Mouse (Mus musculus) limb, embryonic 13.5 days (tissue): ENCODE data around the gene Arsb. TPM values are rescaled to one million over a fixed set of nuclear protein-coding genes. Genes with fewer than 3 reads are reported as not detected.
"Not testable (repeated sequence)": the region's sequence is repeated elsewhere in the genome, so short reads cannot be mapped to it uniquely, and the experiment has no call there.

Experiments
- ATAC-seq: fragments of 200-750 bp; cut with Nextera tagmentation; 2 replicates; pipeline ENCODE4 v1.8.0; 2017; ENCODE audit warnings: low read depth, moderate number of reproducible peaks, moderate TSS enrichment; ENCODE audit not compliant: low FRiP score
- H3K27ac ChIP-seq: fragments of 300-500 bp; sonication (generic); 2 replicates; pipeline ENCODE4 v1.5.1; 2015; ENCODE audit warnings: inconsistent platforms, mild to moderate bottlenecking, moderate library complexity
- H3K27me3 ChIP-seq: fragments of 300-500 bp; sonication (generic); 2 replicates; pipeline ENCODE4 v1.6.1; 2015; ENCODE audit warnings: mild to moderate bottlenecking, inconsistent platforms
- H3K36me3 ChIP-seq: fragments of 300-500 bp; sonication (generic); 2 replicates; pipeline ENCODE4 v1.6.1; 2015; ENCODE audit warnings: inconsistent platforms, mild to moderate bottlenecking, moderate library complexity
- H3K4me1 ChIP-seq: fragments of 300-500 bp; sonication (generic); 2 replicates; pipeline ENCODE4 v1.6.1; 2015; ENCODE audit warnings: inconsistent platforms
- H3K4me2 ChIP-seq: fragments of 300-500 bp; sonication (generic); replicated peaks from 2 replicates; pipeline ENCODE4 v1.6.1; 2015; ENCODE audit warnings: inconsistent platforms, mild to moderate bottlenecking, moderate library complexity
- H3K4me3 ChIP-seq: fragments of 300-500 bp; sonication (generic); 2 replicates; pipeline ENCODE4 v1.5.1; 2015; ENCODE audit warnings: moderate library complexity, mild to moderate bottlenecking, inconsistent platforms
- H3K9ac ChIP-seq: fragments of 300-500 bp; sonication (generic); 2 replicates; pipeline ENCODE4 v1.6.1; 2015; ENCODE audit warnings: mild to moderate bottlenecking, inconsistent platforms
- H3K9me3 ChIP-seq: fragments of 300-500 bp; sonication (generic); 2 replicates; pipeline ENCODE4 v1.6.1; 2016; ENCODE audit warnings: inconsistent platforms
- WGBS: fragments of 180-500 bp; shearing (Covaris S2); methylation state at CpG from one replicate; pipeline ENCODE4 v1.1.7; 2015; 5-methylcytosine and 5-hydroxymethylcytosine counted together
- microRNA-seq: library from miRNA; unstranded; fragments of <30 nt; microRNA quantifications from one replicate; pipeline ENCODE4, GENCODE M21; 2016
- polyA plus RNA-seq: library from polyadenylated mRNA; unstranded; fragments of >200 nt; fragmentation: Nextera tagmentation; extraction: Ambion mirVana; gene quantifications from 2 replicates; pipeline ENCODE4 v1.2.1, GENCODE M21; 2015

The Arsb gene
- polyA plus RNA-seq, 1 experiment from 2014 or later, result 13.7 TPM

DNA sequence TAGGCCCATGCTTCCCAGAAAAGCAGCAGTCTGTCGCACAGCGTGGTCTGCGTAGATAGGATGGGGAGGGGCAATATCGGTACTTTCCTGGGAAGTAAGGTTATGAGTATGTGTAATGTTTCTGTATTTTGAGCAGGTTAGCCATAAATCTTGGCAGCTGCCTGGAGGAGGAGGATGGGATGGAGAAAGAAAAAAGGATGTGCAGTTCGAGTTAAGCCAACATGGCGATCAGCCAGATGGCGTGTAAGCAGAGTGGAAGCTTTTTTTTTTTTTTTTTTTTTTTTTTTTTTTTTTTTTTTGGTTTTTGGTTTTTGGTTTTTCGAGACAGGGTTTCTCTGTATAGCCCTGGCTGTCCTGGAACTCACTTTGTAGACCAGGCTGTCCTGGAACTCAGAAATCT lies 214.3 kb downstream of the Arsb start:
- not testable (repeated sequence) for H3K27me3 ChIP-seq, H3K36me3 ChIP-seq, ATAC-seq, H3K9ac ChIP-seq, H3K27ac ChIP-seq, H3K9me3 ChIP-seq, H3K4me3 ChIP-seq, H3K4me2 ChIP-seq
- 92% methylated on average over 7 of the region's 8 CpGs for WGBS
- peaks cover 19% of the 10 kb centered on the region for H3K4me1 ChIP-seq

DNA sequence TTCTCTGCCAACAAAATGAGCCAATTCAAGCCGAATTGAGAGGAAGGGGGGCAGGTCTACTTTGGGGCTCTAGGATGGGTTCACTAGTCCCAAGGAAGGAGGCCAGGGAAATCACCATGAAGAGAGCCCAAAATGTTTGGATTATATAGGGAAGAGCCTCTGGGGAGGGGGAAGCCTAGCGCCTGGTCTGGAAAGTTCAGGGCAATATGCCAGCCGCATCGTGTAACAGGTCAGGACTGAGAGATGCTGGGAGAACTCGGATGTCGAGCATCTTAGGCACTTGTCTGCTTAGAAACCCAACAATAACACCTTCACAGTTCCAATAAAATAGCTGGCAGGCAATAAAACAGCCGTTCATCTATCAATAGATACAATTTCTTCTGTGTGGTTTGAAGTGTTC lies 216.2 kb downstream of the Arsb start:
- no peak overlapping the region for H3K9ac ChIP-seq
- no peak overlapping the region for H3K27ac ChIP-seq
- 55% methylated on average over 7 of the region's 7 CpGs for WGBS
- H3K4me1 ChIP-seq, result peaks cover 19% of the 10 kb centered on the region
- H3K4me2 ChIP-seq, result no peak overlapping the region
- no peaks in the 10 kb centered on the region for H3K36me3 ChIP-seq
- H3K9me3 ChIP-seq, result 0 out of 2 replicates have a peak, but pooled peaks cover 9% of the 10 kb centered on the region
- H3K4me3 ChIP-seq, result no peak overlapping the region
- no peak for ATAC-seq
- no peaks in the 10 kb centered on the region for H3K27me3 ChIP-seq

DNA sequence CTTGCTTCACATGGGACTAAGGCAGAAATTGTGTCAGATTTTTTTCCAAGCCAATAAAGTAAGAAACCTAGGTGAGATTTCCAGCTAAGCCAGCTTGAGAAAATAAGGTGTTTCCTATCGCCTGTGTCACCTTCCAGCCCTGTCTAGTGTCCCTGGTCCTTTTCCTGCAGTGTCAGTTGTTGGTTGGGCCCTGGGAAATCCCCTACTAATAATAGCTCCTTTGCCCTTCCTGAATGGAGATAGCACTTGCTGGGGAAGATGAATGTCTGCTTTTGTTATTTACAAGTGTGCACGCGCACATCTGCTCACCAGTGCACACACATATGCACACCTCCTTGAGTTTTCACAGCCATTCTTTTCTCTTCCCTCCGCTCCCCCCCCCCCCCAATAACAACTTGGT lies 217.8 kb downstream of the Arsb start:
- ATAC-seq, result no peak
- Histone ChIP-seq H3K27me3 (no peaks in the 10 kb centered on the region), H3K4me1 (peaks cover 19% of the 10 kb centered on the region), H3K4me3 (no peak overlapping the region), H3K4me2 (no peak overlapping the region), H3K27ac (no peak overlapping the region; the same call in 1 of the 2 replicates), H3K9me3 (0 out of 2 replicates have a peak, but pooled peaks cover 9% of the 10 kb centered on the region), H3K9ac (no peak overlapping the region), H3K36me3 (no peaks in the 10 kb centered on the region)
- 65% methylated on average over 3 of the region's 4 CpGs for WGBS

DNA sequence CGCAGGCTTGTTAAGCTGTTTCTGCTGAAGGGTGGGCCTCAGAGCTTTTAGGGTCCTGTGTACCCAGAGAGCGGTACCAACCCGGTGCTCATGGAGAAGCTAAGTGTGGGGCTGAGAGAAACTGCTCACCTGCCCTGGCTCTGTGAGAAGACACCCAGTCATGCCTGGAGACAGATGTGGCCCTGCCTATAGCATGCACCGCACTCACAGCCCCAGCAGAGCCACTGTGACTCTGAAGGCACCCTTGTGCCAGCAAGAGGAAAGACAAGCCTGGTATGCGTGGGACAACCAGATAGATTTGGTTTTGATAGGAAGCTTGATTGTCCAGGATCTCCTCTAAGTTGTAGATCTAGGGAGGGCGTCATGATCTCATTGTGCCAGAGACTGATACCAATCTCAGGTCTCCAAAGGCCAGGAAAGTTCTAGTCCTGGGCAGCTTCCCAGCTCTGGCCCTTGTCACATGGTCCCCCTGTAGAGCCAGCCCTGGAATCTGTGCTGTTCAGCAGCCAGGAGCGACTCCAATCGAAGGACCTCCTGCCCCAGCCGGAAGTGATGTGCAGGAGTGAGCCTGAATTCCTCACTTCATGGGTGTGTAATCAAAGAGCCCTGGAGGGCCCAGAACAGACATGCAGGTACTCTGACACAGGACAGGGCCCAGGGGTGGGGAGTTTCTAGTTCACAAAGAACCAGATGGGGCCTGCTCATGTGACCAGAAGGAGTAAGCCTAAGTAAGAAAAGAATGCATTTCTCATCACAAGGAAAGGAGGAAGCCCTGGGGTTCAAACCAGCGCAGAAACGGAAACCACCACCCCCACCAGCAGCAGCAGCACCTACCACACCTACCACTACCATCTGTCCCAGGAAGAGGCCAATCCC lies 218.5 kb downstream of the Arsb start:
- H3K4me1 ChIP-seq, result peaks cover 19% of the 10 kb centered on the region
- H3K27ac ChIP-seq, result peak overlapping the region; percentile 10; the same call in 1 of the 2 replicates
- 0 out of 2 replicates have a peak, but pooled peaks cover 9% of the 10 kb centered on the region for H3K9me3 ChIP-seq
- no peak overlapping the region for H3K9ac ChIP-seq
- 60% methylated on average over 11 of the region's 11 CpGs for WGBS
- no peaks in the 10 kb centered on the region for H3K27me3 ChIP-seq
- no peak for ATAC-seq
- H3K4me3 ChIP-seq, result no peak overlapping the region
- no peak overlapping the region for H3K4me2 ChIP-seq
- no peaks in the 10 kb centered on the region for H3K36me3 ChIP-seq

DNA sequence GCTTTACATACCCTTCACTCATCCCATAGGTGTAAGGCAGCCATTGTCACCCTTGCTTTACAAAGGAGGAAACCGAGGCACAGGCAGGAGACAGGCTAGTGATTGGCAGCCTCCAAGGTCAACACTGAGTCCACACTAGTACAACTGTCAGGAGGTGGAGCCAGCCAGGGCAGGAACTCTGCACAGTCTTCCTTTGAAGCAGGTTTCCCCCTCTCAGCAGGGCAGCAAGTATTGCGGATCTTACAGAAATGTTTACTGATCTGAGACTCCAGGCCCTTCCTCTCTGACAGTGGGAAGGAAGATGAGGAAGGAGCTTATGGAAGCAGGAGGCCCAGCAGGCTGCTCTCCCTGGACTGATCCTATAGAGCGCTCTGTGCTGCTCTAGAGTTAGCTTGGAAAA lies 219.4 kb downstream of the Arsb start:
- 92% methylated on average over 3 of the region's 3 CpGs for WGBS
- no peak overlapping the region for H3K9ac ChIP-seq
- no peaks in the 10 kb centered on the region for H3K27me3 ChIP-seq
- 0 out of 2 replicates have a peak, but pooled peaks cover 9% of the 10 kb centered on the region for H3K9me3 ChIP-seq
- H3K4me3 ChIP-seq, result no peak overlapping the region
- H3K4me2 ChIP-seq, result no peak overlapping the region
- H3K27ac ChIP-seq, result no peak overlapping the region
- peaks cover 19% of the 10 kb centered on the region for H3K4me1 ChIP-seq
- ATAC-seq, result no peak
- no peaks in the 10 kb centered on the region for H3K36me3 ChIP-seq

DNA sequence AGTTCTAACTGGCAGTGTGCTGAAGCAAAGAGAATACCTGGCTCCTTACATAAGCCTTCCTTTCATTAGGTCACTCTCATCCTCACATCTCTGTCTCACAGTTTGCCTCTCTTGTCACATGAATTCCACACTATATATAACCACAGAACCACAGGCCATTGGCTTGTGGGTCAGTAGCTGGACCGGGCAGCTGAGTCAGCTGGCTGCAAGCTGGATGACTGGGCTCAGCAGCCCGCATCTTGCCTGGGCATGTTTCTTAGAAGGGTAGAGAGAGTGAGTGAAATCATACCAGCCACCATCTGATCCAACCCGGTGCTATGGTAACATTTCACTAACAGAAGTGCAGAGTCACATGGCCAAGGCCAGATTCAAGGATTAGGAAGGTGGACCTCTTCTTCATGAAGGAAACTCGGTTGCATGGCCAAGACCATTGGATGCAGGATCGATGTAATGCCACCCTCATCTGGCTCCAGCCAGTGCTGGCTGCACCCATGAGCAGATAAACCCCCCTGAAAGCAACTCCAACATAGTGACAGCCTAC lies 221.0 kb downstream of the Arsb start:
- 88% methylated on average over 5 of the region's 5 CpGs for WGBS
- Histone ChIP-seq H3K27ac (no peak overlapping the region), H3K4me1 (peaks cover 19% of the 10 kb centered on the region), H3K36me3 (no peaks in the 10 kb centered on the region), H3K4me3 (no peak overlapping the region), H3K4me2 (no peak overlapping the region), H3K9ac (no peak overlapping the region), H3K27me3 (no peaks in the 10 kb centered on the region), H3K9me3 (0 out of 2 replicates have a peak, but pooled peaks cover 9% of the 10 kb centered on the region)
- ATAC-seq, result no peak

Small RNAs within 50 kb of the gene (microRNA-seq; reads per million reads assigned to microRNA genes)
- not detected for gene Gm25534
- gene Mir5624, result not detected

Other genes with a start within 250 kb of the Arsb start
- not detected in 2 replicates for gene Bhmt, start 133.7 kb upstream of the Arsb start, polyA plus RNA-seq
- gene Bhmt2, start 97.3 kb upstream of the Arsb start, polyA plus RNA-seq, result 0.08 and 0.22 TPM in 2 replicates
- gene Dmgdh, start 97.2 kb upstream of the Arsb start, polyA plus RNA-seq, result not detected in 2 replicates